Mouse (Mus musculus): ENCODE measurements around the gene Cyp2w1. TPM values are rescaled to one million over a fixed set of nuclear protein-coding genes. Genes with fewer than 3 reads are reported as not detected.

Gene Cyp2w1
- total and polyA plus RNA-seq, 3 experiments: not detected

GRCm38 (mm10) chr5:139378271-139378556, 25.8 kb downstream of the Cyp2w1 start:
- no peak overlapping the region for H3K4me3 ChIP-seq (ENCODE audit: control insufficient read depth in 1 of 2, insufficient read depth in 1 of 2, low read depth in 2 of 2, low read length in 2 of 2)
- no peaks in the 10 kb centered on the region for H3K9me3 ChIP-seq (replicated peaks; ENCODE audit: insufficient read depth, low read length)
- H3K9ac ChIP-seq (ENCODE audit: control insufficient read depth, low read depth, low read length, poor library complexity, severe bottlenecking): no peak overlapping the region
- peaks cover 9% of the 10 kb centered on the region for H3K79me2 ChIP-seq (ENCODE audit: control insufficient read depth, insufficient read depth, low read length, poor library complexity)
- peaks cover 11 to 26% of the 10 kb centered on the region in 2 experiments for H3K4me1 ChIP-seq (ENCODE audit: control insufficient read depth in 1 of 2, insufficient read depth in 2 of 2, low read length in 2 of 2)
- no peak overlapping the region for H3K27ac ChIP-seq (ENCODE audit: control insufficient read depth, low read depth, low read length)
- no peak for TF ChIP-seq E2F4 (IDR thresholded peaks at IDR 0.05; ENCODE audit: borderline replicate concordance, low read depth, low read length)
- no peak for TF ChIP-seq HCFC1 (IDR thresholded peaks at IDR 0.05; ENCODE audit: low read depth, low read length)
- no peak for TF ChIP-seq GABPA (IDR thresholded peaks at IDR 0.05; ENCODE audit: low read depth, low read length)
- TF ChIP-seq TAL1 (IDR thresholded peaks at IDR 0.05; ENCODE audit: low read length): no peak
- no peak for TF ChIP-seq ETS1 (IDR thresholded peaks at IDR 0.05; ENCODE audit: low read depth, low read length)
- TF ChIP-seq MAFK (IDR thresholded peaks at IDR 0.05; ENCODE audit: borderline replicate concordance, low read depth, low read length): no peak
- no peak for TF ChIP-seq NRF1 (IDR thresholded peaks at IDR 0.05; ENCODE audit: insufficient read depth, low read depth, low read length, poor library complexity, severe bottlenecking)
- no peak for TF ChIP-seq NELFE (IDR thresholded peaks at IDR 0.05; ENCODE audit: low read depth, low read length)
- TF ChIP-seq USF1 (IDR thresholded peaks at IDR 0.05; ENCODE audit: low read depth, low read length): no peak
- H3K36me3 ChIP-seq (ENCODE audit: control insufficient read depth in 1 of 2, insufficient read depth in 2 of 2, low read length in 2 of 2): peaks cover 0 to 21% of the 10 kb centered on the region in 2 experiments; a peak in 2 of 4 replicates
- DNase-seq (ENCODE audit: low read depth, low spot score): no peak
- H3K27me3 ChIP-seq (ENCODE audit: control insufficient read depth in 1 of 2, insufficient read depth in 2 of 2, low read length in 2 of 2): no peaks in the 10 kb centered on the region

GRCm38 (mm10) chr5:139378986-139379629, 26.7 kb downstream of the Cyp2w1 start:
- H3K9ac ChIP-seq (ENCODE audit: control insufficient read depth, low read depth, low read length, poor library complexity, severe bottlenecking): no peak overlapping the region

GRCm38 (mm10) chr5:139379771-139380384, 27.5 kb downstream of the Cyp2w1 start:
- DNase-seq (ENCODE audit: low read depth, low spot score): no peak
- H3K27ac ChIP-seq (ENCODE audit: control insufficient read depth, low read depth, low read length): peak overlapping the region; percentile 50

More at GRCm38 (mm10) chr5:139378986-139379629, 26.7 kb downstream of the Cyp2w1 start:
- DNase-seq (ENCODE audit: low read depth, low spot score): no peak
- no peaks in the 10 kb centered on the region for H3K27me3 ChIP-seq (ENCODE audit: control insufficient read depth in 1 of 2, insufficient read depth in 2 of 2, low read length in 2 of 2)
- no peak overlapping the region for H3K27ac ChIP-seq (ENCODE audit: control insufficient read depth, low read depth, low read length)
- no peak for TF ChIP-seq ETS1 (IDR thresholded peaks at IDR 0.05; ENCODE audit: low read depth, low read length)
- TF ChIP-seq GABPA (IDR thresholded peaks at IDR 0.05; ENCODE audit: low read depth, low read length): no peak
- TF ChIP-seq USF2 (IDR thresholded peaks at IDR 0.05; ENCODE audit: borderline replicate concordance in 1 of 2, insufficient read depth in 1 of 2, low read depth in 1 of 2, low read length in 2 of 2): no peak
- no peak for TF ChIP-seq MYB (IDR thresholded peaks at IDR 0.05; ENCODE audit: low read depth, low read length)
- peaks cover 18 to 35% of the 10 kb centered on the region in 2 experiments for H3K4me1 ChIP-seq (ENCODE audit: control insufficient read depth in 1 of 2, insufficient read depth in 2 of 2, low read length in 2 of 2)
- H3K36me3 ChIP-seq (ENCODE audit: control insufficient read depth in 1 of 2, insufficient read depth in 2 of 2, low read length in 2 of 2): peaks cover 0 to 30% of the 10 kb centered on the region in 2 experiments; a peak in 2 of 4 replicates
- no peaks in the 10 kb centered on the region for H3K9me3 ChIP-seq (replicated peaks; ENCODE audit: insufficient read depth, low read length)
- H3K4me3 ChIP-seq (ENCODE audit: control insufficient read depth in 1 of 2, insufficient read depth in 1 of 2, low read depth in 2 of 2, low read length in 2 of 2): no peak overlapping the region
- H3K79me2 ChIP-seq (ENCODE audit: control insufficient read depth, insufficient read depth, low read length, poor library complexity): peaks cover 14% of the 10 kb centered on the region

More at GRCm38 (mm10) chr5:139379771-139380384, 27.5 kb downstream of the Cyp2w1 start:
- TF ChIP-seq RCOR1 (IDR thresholded peaks at IDR 0.05; ENCODE audit: low read depth, low read length): no peak
- no peak for TF ChIP-seq TAL1 (IDR thresholded peaks at IDR 0.05; ENCODE audit: low read length)
- TF ChIP-seq EP300 (IDR thresholded peaks at IDR 0.05; ENCODE audit: low read depth in 1 of 2, low read length in 2 of 2): no peak
- TF ChIP-seq RAD21 (IDR thresholded peaks at IDR 0.05; ENCODE audit: low read depth, low read length): no peak
- no peak for TF ChIP-seq NELFE (IDR thresholded peaks at IDR 0.05; ENCODE audit: low read depth, low read length)
- TF ChIP-seq MYC (IDR thresholded peaks at IDR 0.05; ENCODE audit: low read depth, low read length): no peak
- no peak for TF ChIP-seq ELF1 (IDR thresholded peaks at IDR 0.05; ENCODE audit: low read depth, low read length)
- TF ChIP-seq E2F4 (IDR thresholded peaks at IDR 0.05; ENCODE audit: borderline replicate concordance, low read depth, low read length): no peak
- TF ChIP-seq POLR2A (IDR thresholded peaks at IDR 0.05; ENCODE audit: control insufficient read depth in 1 of 2, insufficient read depth in 1 of 2, low read depth in 1 of 2, low read length in 2 of 2, poor library complexity in 1 of 2): no peak
- TF ChIP-seq GATA1 (IDR thresholded peaks at IDR 0.05; ENCODE audit: low read depth, low read length): no peak
- no peak for TF ChIP-seq MAFK (IDR thresholded peaks at IDR 0.05; ENCODE audit: borderline replicate concordance, low read depth, low read length)
- TF ChIP-seq ZMIZ1 (IDR thresholded peaks at IDR 0.05; ENCODE audit: low read depth, low read length): no peak
- no peak for TF ChIP-seq TCF12 (IDR thresholded peaks at IDR 0.05; ENCODE audit: low read depth, low read length)
- TF ChIP-seq MYB (IDR thresholded peaks at IDR 0.05; ENCODE audit: low read depth, low read length): no peak
- TF ChIP-seq CTCF (IDR thresholded peaks at IDR 0.05 in 2 of 3, conservative IDR thresholded peaks at IDR 0.05 in 1 of 3; ENCODE audit: control insufficient read depth in 1 of 3, insufficient read depth in 1 of 3, low read depth in 2 of 3, low read length in 3 of 3, poor library complexity in 1 of 3, severe bottlenecking in 1 of 3): no peak
- TF ChIP-seq ZNF384 (IDR thresholded peaks at IDR 0.05; ENCODE audit: low read depth, low read length): no peak
- no peaks in the 10 kb centered on the region for H3K9me3 ChIP-seq (replicated peaks; ENCODE audit: insufficient read depth, low read length)
- H3K4me3 ChIP-seq (ENCODE audit: control insufficient read depth in 1 of 2, insufficient read depth in 1 of 2, low read depth in 2 of 2, low read length in 2 of 2): peak overlapping the region; percentile 66 to 83
- H3K27me3 ChIP-seq (ENCODE audit: control insufficient read depth in 1 of 2, insufficient read depth in 2 of 2, low read length in 2 of 2): no peaks in the 10 kb centered on the region
- H3K4me1 ChIP-seq (ENCODE audit: control insufficient read depth in 1 of 2, insufficient read depth in 2 of 2, low read length in 2 of 2): peaks cover 18 to 36% of the 10 kb centered on the region in 2 experiments
- peaks cover 14% of the 10 kb centered on the region for H3K79me2 ChIP-seq (ENCODE audit: control insufficient read depth, insufficient read depth, low read length, poor library complexity)
- peak overlapping the region; percentile 67 for H3K9ac ChIP-seq (ENCODE audit: control insufficient read depth, low read depth, low read length, poor library complexity, severe bottlenecking)
- peaks cover 0 to 30% of the 10 kb centered on the region in 2 experiments; a peak in 2 of 4 replicates for H3K36me3 ChIP-seq (ENCODE audit: control insufficient read depth in 1 of 2, insufficient read depth in 2 of 2, low read length in 2 of 2)

Data from MEL (cell line).